Mouse (Mus musculus): ENCODE results near the gene Cyp4a14. TPM values are rescaled to one million over a fixed set of nuclear protein-coding genes. Genes with fewer than 3 reads are reported as not detected.

Gene Cyp4a14
- polyA plus RNA-seq, 1 experiment from 2014 or later: not detected

Other genes with a start within 250 kb of the Cyp4a14 start
- gene Cyp4a12a, start 197.1 kb downstream of the Cyp4a14 start, polyA plus RNA-seq (2016; fragmentation: Nextera tagmentation; extraction: Ambion mirVana): not detected in 2 replicates
- gene Cyp4a12b, start 84.5 kb downstream of the Cyp4a14 start, polyA plus RNA-seq (2016; fragmentation: Nextera tagmentation; extraction: Ambion mirVana): not detected in 2 replicates
- gene Cyp4a30b, start 43.5 kb downstream of the Cyp4a14 start, polyA plus RNA-seq (2016; fragmentation: Nextera tagmentation; extraction: Ambion mirVana): not detected in 2 replicates
- gene Cyp4a10, start 22.1 kb upstream of the Cyp4a14 start, polyA plus RNA-seq (2016; fragmentation: Nextera tagmentation; extraction: Ambion mirVana): not detected in 2 replicates
- not detected in 2 replicates for gene Cyp4a31, start 67.5 kb upstream of the Cyp4a14 start, polyA plus RNA-seq (2016; fragmentation: Nextera tagmentation; extraction: Ambion mirVana)
- not detected in 2 replicates for gene Cyp4a32, start 104.8 kb upstream of the Cyp4a14 start, polyA plus RNA-seq (2016; fragmentation: Nextera tagmentation; extraction: Ambion mirVana)
- gene Cyp4b1, start 151.6 kb upstream of the Cyp4a14 start, polyA plus RNA-seq (2016; fragmentation: Nextera tagmentation; extraction: Ambion mirVana): not detected in 2 replicates
- gene Efcab14, start 241.6 kb upstream of the Cyp4a14 start, polyA plus RNA-seq (2016; fragmentation: Nextera tagmentation; extraction: Ambion mirVana): 32.9 and 33.9 TPM in 2 replicates